Mouse (Mus musculus) kidney, embryonic 14.5 days (tissue): ENCODE results near the gene Polg2. TPM values are rescaled to one million over a fixed set of nuclear protein-coding genes. Genes with fewer than 3 reads are reported as not detected.
"Not testable (repeated sequence)": the region's sequence is repeated elsewhere in the genome, so short reads cannot be mapped to it uniquely, and the experiment has no call there.

Source experiments
- ATAC-seq: fragments of 200-750 bp; cut with Nextera tagmentation; 2 replicates; pipeline ENCODE4 v1.8.0; 2017; ENCODE audit warnings: moderate number of reproducible peaks, mild to moderate bottlenecking, moderate TSS enrichment, moderate library complexity; ENCODE audit not compliant: low FRiP score, low TSS enrichment
- H3K27ac ChIP-seq: fragments of 300-500 bp; sonication (generic); 2 replicates; pipeline ENCODE4 v1.5.1; 2014; ENCODE audit warnings: low read depth, mild to moderate bottlenecking, low read length, moderate library complexity, mixed read lengths
- H3K27me3 ChIP-seq: fragments of 300-500 bp; sonication (generic); 2 replicates; pipeline ENCODE4 v1.6.1; 2014; ENCODE audit warnings: mild to moderate bottlenecking, low read length; ENCODE audit not compliant: control insufficient read depth, insufficient read depth
- H3K36me3 ChIP-seq: fragments of 300-500 bp; sonication (generic); 2 replicates; pipeline ENCODE4 v1.6.1; 2014; ENCODE audit warnings: low read length, mixed read lengths; ENCODE audit not compliant: control insufficient read depth, insufficient read depth
- H3K4me1 ChIP-seq: fragments of 300-500 bp; sonication (generic); 2 replicates; pipeline ENCODE4 v1.6.1; 2014; ENCODE audit warnings: low read length, mixed read lengths; ENCODE audit not compliant: control insufficient read depth, insufficient read depth
- H3K4me2 ChIP-seq: fragments of 300-500 bp; sonication (generic); replicated peaks from 2 replicates; pipeline ENCODE4 v1.6.1; 2014; ENCODE audit warnings: low read depth, mild to moderate bottlenecking, low read length
- H3K4me3 ChIP-seq: fragments of 300-500 bp; sonication (generic); 2 replicates; pipeline ENCODE4 v1.5.1; 2014; ENCODE audit warnings: mild to moderate bottlenecking, low read length
- H3K9ac ChIP-seq: fragments of 300-500 bp; sonication (generic); 2 replicates; pipeline ENCODE4 v1.6.1; 2014; ENCODE audit warnings: low read depth, mild to moderate bottlenecking, low read length, moderate library complexity
- H3K9me3 ChIP-seq: fragments of 300-500 bp; sonication (generic); 2 replicates; pipeline ENCODE4 v1.6.1; 2016; ENCODE audit warnings: low read length; ENCODE audit not compliant: control insufficient read depth
- WGBS: fragments of 180-500 bp; shearing (Covaris S2); extraction: QIAGEN DNeasy Blood & Tissue Kit; methylation state at CpG from one replicate; pipeline ENCODE4 v1.1.7; 2014; 5-methylcytosine and 5-hydroxymethylcytosine counted together
- polyA plus RNA-seq: library from polyadenylated mRNA; unstranded; fragments of >200 nt; fragmentation: Nextera tagmentation; extraction: Ambion mirVana; gene quantifications from 2 replicates; pipeline ENCODE4 v1.2.1, GENCODE M21; 2014

The Polg2 gene
- polyA plus RNA-seq, 1 experiment from 2014 or later = 12.6 TPM

- no peak overlapping the region for H3K27ac ChIP-seq
- no peak overlapping the region for H3K9ac ChIP-seq
- 89% methylated on average over 5 of the region's 5 CpGs for WGBS
- no peak overlapping the region for H3K4me2 ChIP-seq
- H3K9me3 ChIP-seq = no peaks in the 10 kb centered on the region
- peaks cover 17% of the 10 kb centered on the region for H3K4me1 ChIP-seq
- no peaks in the 10 kb centered on the region for H3K27me3 ChIP-seq
- ATAC-seq = no peak
- H3K36me3 ChIP-seq = no peaks in the 10 kb centered on the region; the same call in 1 of the 2 replicates
- no peak overlapping the region for H3K4me3 ChIP-seq
These were observed 18.8 kb downstream of the Polg2 start for GRCm38 (mm10) chr11:106760511-106760910.

DNA sequence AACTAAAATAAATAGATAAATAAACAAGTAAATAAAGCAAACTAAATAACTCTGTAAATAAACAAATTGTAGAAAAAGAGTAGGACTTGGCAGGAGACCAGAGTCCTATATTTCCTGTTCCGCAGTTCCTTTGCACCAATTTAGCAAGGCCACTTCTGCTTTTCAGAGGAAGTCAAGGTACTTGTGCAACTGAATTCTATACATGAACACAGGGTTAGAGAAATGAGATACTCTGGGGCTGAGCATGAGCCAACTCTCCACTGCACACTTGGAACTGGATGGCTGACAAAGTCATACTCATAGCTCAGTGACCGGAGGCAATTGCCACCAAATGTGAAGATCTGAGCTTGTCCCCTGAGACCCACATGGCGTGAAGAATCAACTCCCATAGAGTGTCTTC lies 20.3 kb downstream of the Polg2 start:
- H3K4me3 ChIP-seq = no peak overlapping the region
- no peaks in the 10 kb centered on the region for H3K36me3 ChIP-seq
- no peaks in the 10 kb centered on the region for H3K9me3 ChIP-seq
- no peaks in the 10 kb centered on the region for H3K27me3 ChIP-seq
- no peak overlapping the region for H3K4me2 ChIP-seq
- 95% methylated on average over 3 of the region's 3 CpGs for WGBS
- H3K27ac ChIP-seq = no peak overlapping the region
- ATAC-seq = no peak
- H3K9ac ChIP-seq = no peak overlapping the region
- H3K4me1 ChIP-seq = peaks cover 17% of the 10 kb centered on the region

GRCm38 (mm10) chr11:106755583-106755982 lies 23.8 kb downstream of the Polg2 start:
- WGBS = 48% methylated on average over 5 of the region's 5 CpGs

GRCm38 (mm10) chr11:106753314-106753713 lies 26.0 kb downstream of the Polg2 start:
- ATAC-seq = no peak
- WGBS = 83% methylated on average over 6 of the region's 6 CpGs
- no peaks in the 10 kb centered on the region for H3K36me3 ChIP-seq
- no peak overlapping the region for H3K4me3 ChIP-seq
- no peak overlapping the region for H3K4me2 ChIP-seq
- H3K27ac ChIP-seq = no peak overlapping the region
- no peaks in the 10 kb centered on the region for H3K27me3 ChIP-seq
- no peaks in the 10 kb centered on the region for H3K9me3 ChIP-seq
- H3K4me1 ChIP-seq = no peaks in the 10 kb centered on the region
- H3K9ac ChIP-seq = no peak overlapping the region

More at GRCm38 (mm10) chr11:106755583-106755982, 23.8 kb downstream of the Polg2 start:
- Histone ChIP-seq H3K4me3 (no peak overlapping the region), H3K4me2 (no peak overlapping the region), H3K9ac (no peak overlapping the region), H3K27me3 (no peaks in the 10 kb centered on the region), H3K9me3 (no peaks in the 10 kb centered on the region), H3K36me3 (no peaks in the 10 kb centered on the region), H3K4me1 (no peaks in the 10 kb centered on the region), H3K27ac (no peak overlapping the region)
- no peak for ATAC-seq

GRCm38 (mm10) chr11:106752103-106752502 lies 27.2 kb downstream of the Polg2 start:
- Histone ChIP-seq H3K4me2 (no peak overlapping the region), H3K4me3 (no peak overlapping the region), H3K27me3 (no peaks in the 10 kb centered on the region), H3K27ac (no peak overlapping the region), H3K9me3 (peaks cover 3% of the 10 kb centered on the region; the same call in 1 of the 2 replicates), H3K4me1 (no peaks in the 10 kb centered on the region), H3K9ac (no peak overlapping the region), H3K36me3 (no peaks in the 10 kb centered on the region)
- 76% methylated on average over 7 of the region's 7 CpGs for WGBS
- no peak for ATAC-seq

DNA sequence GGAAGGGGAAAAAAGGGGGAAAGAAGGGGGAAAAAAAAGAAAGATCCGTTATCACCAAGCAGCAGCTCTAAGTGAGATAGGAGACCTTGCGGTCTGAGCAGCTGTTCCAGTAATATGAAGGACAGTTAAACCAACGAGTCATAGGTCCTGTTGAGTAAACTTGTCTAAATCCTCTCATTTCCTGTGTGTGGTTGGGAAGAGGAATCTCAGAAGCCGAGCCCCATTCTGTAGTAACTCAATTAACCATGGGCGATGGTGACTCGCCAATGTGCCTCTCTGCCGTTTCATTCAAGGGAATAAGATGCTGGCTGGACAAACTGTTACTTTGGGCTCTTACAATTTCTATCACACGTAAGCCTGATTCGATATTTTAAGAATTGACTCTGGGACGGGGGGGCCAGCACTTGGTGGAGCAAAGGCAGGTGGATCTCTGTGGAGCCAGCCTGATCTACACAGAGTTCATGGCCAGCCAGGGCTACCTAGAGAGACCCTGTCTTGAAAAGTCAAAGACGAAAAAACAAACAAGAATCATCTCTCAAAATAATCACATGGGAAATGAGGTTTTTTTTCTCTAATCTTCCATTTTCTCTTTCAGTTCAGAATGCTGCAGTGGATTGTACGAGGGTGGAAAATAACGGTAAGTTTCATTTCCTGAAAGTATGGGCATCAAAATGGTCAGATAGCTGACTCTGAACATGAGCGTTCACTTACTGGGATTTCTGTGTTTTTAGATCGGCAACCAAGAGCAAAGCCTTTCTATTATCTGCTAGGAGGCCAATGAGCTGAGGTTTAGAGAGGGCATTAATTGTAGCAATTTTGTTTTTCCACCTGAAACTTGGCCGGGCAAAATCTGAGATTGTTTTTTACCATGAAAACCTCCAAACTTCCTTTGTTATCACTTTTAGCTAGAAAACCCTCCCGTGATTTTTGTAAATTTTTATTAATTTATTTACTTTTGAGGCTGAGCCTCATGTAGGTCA lies 28.0 kb downstream of the Polg2 start, which contains the start of gene Milr1:
Gene Milr1 (plus strand): TSS at position 188 of the 980 bp plus-strand sequence.
- Histone ChIP-seq H3K27me3 (no peaks in the 10 kb centered on the region), H3K4me3 (no peak within 1 kb of the TSS), H3K9me3 (peaks cover 4% of the 10 kb centered on the region; the same call in 1 of the 2 replicates), H3K36me3 (no peaks in the 10 kb centered on the region), H3K9ac (no peak within 1 kb of the TSS), H3K4me2 (no peak within 1 kb of the TSS), H3K4me1 (no peaks in the 10 kb centered on the region), H3K27ac (no peak within 1 kb of the TSS)
- ATAC-seq = no peak
- 87% methylated on average over 17 of the region's 17 CpGs for WGBS

- Histone ChIP-seq H3K4me1 (no peaks in the 10 kb centered on the region), H3K27ac (no peak within 1 kb of the TSS), H3K9ac (no peak within 1 kb of the TSS), H3K27me3 (no peaks in the 10 kb centered on the region), H3K4me2 (no peak within 1 kb of the TSS), H3K4me3 (no peak within 1 kb of the TSS), H3K9me3 (peaks cover 4% of the 10 kb centered on the region; the same call in 1 of the 2 replicates), H3K36me3 (no peaks in the 10 kb centered on the region)
- 80% methylated on average over 13 of the region's 13 CpGs for WGBS
- ATAC-seq = no peak
These were observed 29.1 kb downstream of the Polg2 start, which contains the start of gene Pecam1 for GRCm38 (mm10) chr11:106750121-106750751. Gene Pecam1 (minus strand): TSS chr11:106750628.

DNA sequence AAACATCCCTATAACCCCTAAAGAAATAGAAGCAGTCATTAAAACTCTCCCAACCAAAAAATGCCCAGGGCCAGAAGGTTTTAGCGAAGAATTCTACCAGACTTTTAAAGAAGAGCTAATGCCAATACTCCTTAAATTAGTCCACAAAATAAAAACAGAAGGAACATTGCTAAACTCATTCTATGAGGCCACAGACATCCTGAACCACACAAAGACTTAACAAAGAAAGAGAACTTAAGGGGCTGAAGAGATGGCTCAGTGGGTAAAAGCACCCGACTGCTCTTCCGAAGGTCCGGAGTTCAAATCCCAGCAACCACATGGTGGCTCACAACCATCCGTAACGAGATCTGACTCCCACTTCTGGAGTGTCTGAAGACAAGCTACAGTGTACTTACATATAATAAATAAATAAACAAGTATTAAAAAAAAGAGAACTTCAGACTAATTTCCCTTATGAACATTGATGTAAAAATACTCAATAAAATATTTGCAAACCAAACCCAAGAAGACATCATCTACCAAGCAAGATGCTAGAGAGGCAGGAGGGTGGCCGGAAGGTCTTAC lies 29.7 kb downstream of the Polg2 start:
- H3K27ac ChIP-seq, H3K27me3 ChIP-seq, H3K4me2 ChIP-seq, H3K9ac ChIP-seq, H3K9me3 ChIP-seq, H3K4me1 ChIP-seq, ATAC-seq, H3K4me3 ChIP-seq, H3K36me3 ChIP-seq: not testable (repeated sequence)
- 98% methylated on average over 7 of the region's 7 CpGs for WGBS
